Mouse (Mus musculus): ENCODE measurements around the gene Thbs3. TPM values are rescaled to one million over a fixed set of nuclear protein-coding genes. Genes with fewer than 3 reads are reported as not detected.

Gene Thbs3
- polyA plus RNA-seq, 1 experiment from 2014 or later: 29.0 TPM

GRCm38 (mm10) chr3:89183058-89183958, 31.7 kb upstream of the Thbs3 start, which contains the start of gene Fam189b:
Gene Fam189b (plus strand): TSS chr3:89183143.
- Histone ChIP-seq H3K36me3 (peaks cover 27% of the 10 kb centered on the region), H3K4me1 (peaks cover 27% of the 10 kb centered on the region), H3K27ac (peak within 1 kb of the TSS; percentile 84), H3K9me3 (no peaks in the 10 kb centered on the region), H3K9ac (peak within 1 kb of the TSS; percentile 60), H3K4me2 (peak within 1 kb of the TSS; percentile 84), H3K4me3 (replicated peaks) (peak within 1 kb of the TSS; percentile 68), H3K27me3 (replicated peaks) (no peaks in the 10 kb centered on the region)
- ATAC-seq (ENCODE audit: insufficient read depth, low FRiP score, low read depth): peak; percentile 93
- WGBS: 6% methylated on average over 39 of the region's 39 CpGs

- H3K27me3 ChIP-seq (replicated peaks): no peaks in the 10 kb centered on the region
- H3K4me1 ChIP-seq: peaks cover 21% of the 10 kb centered on the region
- peaks cover 34% of the 10 kb centered on the region for H3K36me3 ChIP-seq
- no peak for ATAC-seq (ENCODE audit: insufficient read depth, low FRiP score, low read depth)
- H3K9me3 ChIP-seq: no peaks in the 10 kb centered on the region
- peak overlapping the region; percentile 84 for H3K4me2 ChIP-seq
- H3K27ac ChIP-seq: no peak overlapping the region
- peak overlapping the region; percentile 60; the same call in 1 of the 2 replicates for H3K9ac ChIP-seq
- 84% methylated on average over 6 of the region's 6 CpGs for WGBS
- peak overlapping the region; percentile 68 for H3K4me3 ChIP-seq (replicated peaks)
These were observed 31.0 kb upstream of the Thbs3 start for GRCm38 (mm10) chr3:89183959-89184315.

GRCm38 (mm10) chr3:89187197-89187596, 27.8 kb upstream of the Thbs3 start:
- no peak overlapping the region for H3K27ac ChIP-seq
- H3K4me3 ChIP-seq (replicated peaks): no peak overlapping the region
- no peaks in the 10 kb centered on the region for H3K27me3 ChIP-seq (replicated peaks)
- 0 out of 2 replicates have a peak, but pooled peaks cover 16% of the 10 kb centered on the region for H3K36me3 ChIP-seq
- no peak for ATAC-seq (ENCODE audit: insufficient read depth, low FRiP score, low read depth)
- H3K4me2 ChIP-seq: no peak overlapping the region
- H3K9ac ChIP-seq: no peak overlapping the region
- H3K4me1 ChIP-seq: peaks cover 20% of the 10 kb centered on the region
- H3K9me3 ChIP-seq: no peaks in the 10 kb centered on the region
- 57% methylated on average over 23 of the region's 23 CpGs for WGBS

GRCm38 (mm10) chr3:89187690-89188477, 27.1 kb upstream of the Thbs3 start:
- ATAC-seq (ENCODE audit: insufficient read depth, low FRiP score, low read depth): no peak
- WGBS: 79% methylated on average over 18 of the region's 18 CpGs
- H3K4me1 ChIP-seq: peaks cover 17% of the 10 kb centered on the region
- no peak overlapping the region for H3K9ac ChIP-seq
- 0 out of 2 replicates have a peak, but pooled peaks cover 14% of the 10 kb centered on the region for H3K36me3 ChIP-seq
- H3K27ac ChIP-seq: no peak overlapping the region
- H3K9me3 ChIP-seq: no peaks in the 10 kb centered on the region
- no peak overlapping the region for H3K4me2 ChIP-seq
- H3K4me3 ChIP-seq (replicated peaks): no peak overlapping the region
- no peaks in the 10 kb centered on the region for H3K27me3 ChIP-seq (replicated peaks)

GRCm38 (mm10) chr3:89188478-89188875, 26.5 kb upstream of the Thbs3 start:
- no peaks in the 10 kb centered on the region for H3K9me3 ChIP-seq
- H3K4me2 ChIP-seq: no peak overlapping the region
- no peak for ATAC-seq (ENCODE audit: insufficient read depth, low FRiP score, low read depth)
- peaks cover 16% of the 10 kb centered on the region for H3K4me1 ChIP-seq
- no peak overlapping the region for H3K9ac ChIP-seq
- 69% methylated on average over 12 of the region's 12 CpGs for WGBS
- 0 out of 2 replicates have a peak, but pooled peaks cover 14% of the 10 kb centered on the region for H3K36me3 ChIP-seq
- no peak overlapping the region for H3K27ac ChIP-seq
- no peak overlapping the region for H3K4me3 ChIP-seq (replicated peaks)
- H3K27me3 ChIP-seq (replicated peaks): no peaks in the 10 kb centered on the region

GRCm38 (mm10) chr3:89190436-89190835, 24.5 kb upstream of the Thbs3 start:
- H3K9me3 ChIP-seq: no peaks in the 10 kb centered on the region
- 74% methylated on average over 8 of the region's 8 CpGs for WGBS
- H3K4me2 ChIP-seq: no peak overlapping the region
- H3K27me3 ChIP-seq (replicated peaks): no peaks in the 10 kb centered on the region
- 0 out of 2 replicates have a peak, but pooled peaks cover 5% of the 10 kb centered on the region for H3K4me1 ChIP-seq
- no peak overlapping the region for H3K4me3 ChIP-seq (replicated peaks)
- ATAC-seq (ENCODE audit: insufficient read depth, low FRiP score, low read depth): no peak
- H3K36me3 ChIP-seq: 0 out of 2 replicates have a peak, but pooled peaks cover 14% of the 10 kb centered on the region
- H3K27ac ChIP-seq: no peak overlapping the region
- no peak overlapping the region for H3K9ac ChIP-seq

- peaks cover 8% of the 10 kb centered on the region; the same call in 1 of the 2 replicates for H3K4me1 ChIP-seq
- WGBS: 74% methylated on average over 1 of the region's 1 CpGs
- H3K36me3 ChIP-seq: 0 out of 2 replicates have a peak, but pooled peaks cover 6% of the 10 kb centered on the region
- H3K27ac ChIP-seq: no peak overlapping the region
- no peak for ATAC-seq (ENCODE audit: insufficient read depth, low FRiP score, low read depth)
- no peak overlapping the region for H3K4me2 ChIP-seq
- no peak overlapping the region for H3K9ac ChIP-seq
- no peaks in the 10 kb centered on the region for H3K27me3 ChIP-seq (replicated peaks)
- H3K4me3 ChIP-seq (replicated peaks): no peak overlapping the region
- H3K9me3 ChIP-seq: no peaks in the 10 kb centered on the region
These were observed 21.6 kb upstream of the Thbs3 start for GRCm38 (mm10) chr3:89193351-89193750.

GRCm38 (mm10) chr3:89193853-89194252, 21.1 kb upstream of the Thbs3 start:
- H3K9me3 ChIP-seq: no peaks in the 10 kb centered on the region
- no peak overlapping the region for H3K9ac ChIP-seq
- 0 out of 2 replicates have a peak, but pooled peaks cover under 1% of the 10 kb centered on the region for H3K36me3 ChIP-seq
- H3K27me3 ChIP-seq (replicated peaks): no peaks in the 10 kb centered on the region
- no peak overlapping the region for H3K4me3 ChIP-seq (replicated peaks)
- H3K4me2 ChIP-seq: no peak overlapping the region
- WGBS: 93% methylated on average over 2 of the region's 2 CpGs
- no peak overlapping the region for H3K27ac ChIP-seq
- H3K4me1 ChIP-seq: peaks cover 8% of the 10 kb centered on the region; the same call in 1 of the 2 replicates
- ATAC-seq (ENCODE audit: insufficient read depth, low FRiP score, low read depth): no peak

- peak; percentile 97 for ATAC-seq (ENCODE audit: insufficient read depth, low FRiP score, low read depth)
These were observed 18.8 kb upstream of the Thbs3 start for GRCm38 (mm10) chr3:89195979-89196877.

GRCm38 (mm10) chr3:89199839-89200238, 15.1 kb upstream of the Thbs3 start:
- Histone ChIP-seq H3K27ac (no peak overlapping the region), H3K4me1 (peaks cover 12% of the 10 kb centered on the region), H3K9me3 (no peaks in the 10 kb centered on the region), H3K36me3 (no peaks in the 10 kb centered on the region), H3K9ac (no peak overlapping the region), H3K4me2 (no peak overlapping the region), H3K4me3 (replicated peaks) (no peak overlapping the region), H3K27me3 (replicated peaks) (no peaks in the 10 kb centered on the region)
- WGBS: 79% methylated on average over 3 of the region's 3 CpGs
- ATAC-seq (ENCODE audit: insufficient read depth, low FRiP score, low read depth): no peak

More at GRCm38 (mm10) chr3:89195979-89196877, 18.8 kb upstream of the Thbs3 start:
- peak overlapping the region; percentile 84 for H3K27ac ChIP-seq
- no peaks in the 10 kb centered on the region for H3K36me3 ChIP-seq
- no peaks in the 10 kb centered on the region for H3K27me3 ChIP-seq (replicated peaks)
- no peaks in the 10 kb centered on the region for H3K9me3 ChIP-seq
- peak overlapping the region; percentile 45 for H3K9ac ChIP-seq
- peak overlapping the region; percentile 45 for H3K4me3 ChIP-seq (replicated peaks)
- peak overlapping the region; percentile 66 for H3K4me2 ChIP-seq
- WGBS: 8% methylated on average over 33 of the region's 33 CpGs
- H3K4me1 ChIP-seq: peaks cover 8% of the 10 kb centered on the region; the same call in 1 of the 2 replicates
